Mouse (Mus musculus) 3T3-L1 (cell line): ENCODE measurements around the gene Dbt.
A peak's percentile ranks its signal among the peaks of the same experiment; 100 is the strongest.
"Not testable (repeated sequence)": the region's sequence is repeated elsewhere in the genome, so short reads cannot be mapped to it uniquely, and the experiment has no call there.

Experiments
- DNase-seq: peaks from one replicate; pipeline ENCODE4 v3.0.0-alpha.2; 2015; ENCODE audit warnings: low read depth, low spot score

The Dbt gene

GRCm38 (mm10) chr3:116542070-116542469 is 29.2 kb downstream of the Dbt start:
- no peak for DNase-seq

GRCm38 (mm10) chr3:116542532-116542931 is 29.7 kb downstream of the Dbt start:
- no peak for DNase-seq

GRCm38 (mm10) chr3:116547430-116547829 is 34.6 kb downstream of the Dbt start:
- no peak for DNase-seq

- DNase-seq: peak; percentile 68
Observed at GRCm38 (mm10) chr3:116551362-116551761, 38.5 kb downstream of the Dbt start.

- not testable (repeated sequence) for DNase-seq
Observed at GRCm38 (mm10) chr3:116561315-116561714, 48.4 kb downstream of the Dbt start.

- peak; percentile 36 for DNase-seq
Observed at GRCm38 (mm10) chr3:116562408-116563094, 49.7 kb downstream of the Dbt start, which contains the start of gene Lrrc39. TSS of gene Lrrc39 (plus strand) at chr3:116562973.

GRCm38 (mm10) chr3:116563095-116563492 is 50.2 kb downstream of the Dbt start:
- DNase-seq: no peak

- no peak for DNase-seq
Observed at GRCm38 (mm10) chr3:116570628-116571027, 57.8 kb downstream of the Dbt start.

GRCm38 (mm10) chr3:116577286-116577685 is 64.4 kb downstream of the Dbt start:
- peak; percentile 21 for DNase-seq

GRCm38 (mm10) chr3:116582201-116582600 is 69.3 kb downstream of the Dbt start:
- DNase-seq: no peak

- no peak for DNase-seq
Observed at GRCm38 (mm10) chr3:116594076-116594727, 81.3 kb downstream of the Dbt start.

- peak; percentile 98 for DNase-seq
Observed at GRCm38 (mm10) chr3:116594728-116595602, 82.1 kb downstream of the Dbt start, which contains the start of gene Sass6. TSS of gene Sass6 (plus strand) at chr3:116594982.

GRCm38 (mm10) chr3:116595603-116595991 is 82.7 kb downstream of the Dbt start:
- DNase-seq: no peak
